Mouse (Mus musculus) limb, embryonic 12.5 days (tissue): ENCODE measurements around the gene Pdcd1lg2. TPM values are rescaled to one million over a fixed set of nuclear protein-coding genes. Genes with fewer than 3 reads are reported as not detected.

Source experiments
- ATAC-seq: fragments of 200-750 bp; cut with Nextera tagmentation; 2 replicates; pipeline ENCODE4 v1.8.0; 2017; ENCODE audit warnings: low read depth, moderate TSS enrichment; ENCODE audit not compliant: insufficient number of reproducible peaks, insufficient read depth, low FRiP score, low TSS enrichment
- H3K27ac ChIP-seq: fragments of 300-500 bp; sonication (generic); 2 replicates; pipeline ENCODE4 v1.5.1; 2016; ENCODE audit warnings: mild to moderate bottlenecking, moderate library complexity
- H3K27me3 ChIP-seq: fragments of 300-500 bp; sonication (generic); 2 replicates; pipeline ENCODE4 v1.6.1; 2016; ENCODE audit warnings: mild to moderate bottlenecking, moderate library complexity
- H3K36me3 ChIP-seq: fragments of 300-500 bp; sonication (generic); 2 replicates; pipeline ENCODE4 v1.6.1; 2016; ENCODE audit warnings: mild to moderate bottlenecking, moderate library complexity
- H3K4me1 ChIP-seq: fragments of 300-500 bp; sonication (generic); replicated peaks from 2 replicates; pipeline ENCODE4 v1.6.1; 2016
- H3K4me2 ChIP-seq: fragments of 300-500 bp; sonication (generic); 2 replicates; pipeline ENCODE4 v1.6.1; 2016; ENCODE audit warnings: mild to moderate bottlenecking, moderate library complexity
- H3K4me3 ChIP-seq: fragments of 300-500 bp; sonication (generic); replicated peaks from 2 replicates; pipeline ENCODE4 v1.5.1; 2016; ENCODE audit warnings: mild to moderate bottlenecking
- H3K9ac ChIP-seq: fragments of 300-500 bp; sonication (generic); replicated peaks from 2 replicates; pipeline ENCODE4 v1.6.1; 2016; ENCODE audit warnings: mild to moderate bottlenecking, moderate library complexity
- H3K9me3 ChIP-seq: fragments of 300-500 bp; sonication (generic); 2 replicates; pipeline ENCODE4 v1.6.1; 2016; ENCODE audit warnings: mild to moderate bottlenecking, moderate library complexity
- WGBS: fragments of 180-500 bp; shearing (Covaris S2); methylation state at CpG from one replicate; pipeline ENCODE4 v1.1.7; 2016; 5-methylcytosine and 5-hydroxymethylcytosine counted together
- polyA plus RNA-seq: library from polyadenylated mRNA; unstranded; fragments of >200 nt; fragmentation: Nextera tagmentation; extraction: Ambion mirVana; gene quantifications from 2 replicates; pipeline ENCODE4 v1.2.1, GENCODE M21; 2016

The Pdcd1lg2 gene
- polyA plus RNA-seq, 1 experiment from 2014 or later: not detected

DNA sequence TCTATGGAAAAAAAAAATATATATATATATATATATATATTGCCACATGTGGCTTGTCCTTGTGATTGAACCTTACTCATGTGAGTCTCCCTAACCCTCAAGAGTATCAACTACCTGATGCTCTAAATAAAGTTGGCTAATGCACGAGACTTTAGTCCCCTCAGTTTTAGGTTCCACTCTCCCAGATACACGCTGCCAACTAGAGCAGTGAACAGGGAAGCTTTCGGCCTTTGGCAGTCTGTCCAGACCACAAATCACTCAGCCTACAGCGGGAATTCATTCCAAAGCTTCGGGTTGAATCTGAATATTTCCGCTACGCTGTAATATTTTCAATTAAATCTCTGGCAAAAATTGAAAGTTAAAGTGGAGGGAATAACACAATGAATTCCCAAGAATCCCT, 107.7 kb downstream of the Pdcd1lg2 start:
- WGBS: 90% methylated on average over 7 of the region's 7 CpGs
- Histone ChIP-seq H3K27me3 (no peaks in the 10 kb centered on the region), H3K27ac (no peak overlapping the region), H3K9ac (no peak overlapping the region), H3K4me2 (no peak overlapping the region), H3K4me3 (no peak overlapping the region), H3K4me1 (0 out of 2 replicates have a peak, but pooled peaks cover 8% of the 10 kb centered on the region), H3K9me3 (peaks cover 6% of the 10 kb centered on the region), H3K36me3 (peaks cover 17% of the 10 kb centered on the region)
- ATAC-seq: no peak

DNA sequence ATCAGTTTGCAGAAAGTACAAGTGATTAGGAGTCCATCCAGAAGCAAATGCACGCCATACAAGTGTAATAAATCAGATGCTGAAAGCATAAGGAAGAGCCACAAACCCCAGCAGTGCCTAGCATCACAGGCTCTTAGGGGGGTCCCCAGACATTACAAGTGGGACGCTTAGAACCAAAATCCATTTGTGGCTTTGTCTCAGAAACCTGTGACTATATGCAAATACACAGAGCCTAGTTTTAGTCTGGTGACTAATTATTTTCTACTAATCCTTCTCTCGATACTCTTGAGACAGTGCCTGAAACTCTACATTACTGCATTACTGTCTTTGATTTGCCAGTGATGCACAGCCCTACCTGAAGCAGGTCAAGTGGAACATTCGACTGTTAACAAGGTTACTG, 108.2 kb downstream of the Pdcd1lg2 start:
- no peak for ATAC-seq
- WGBS: 75% methylated on average over 4 of the region's 4 CpGs

More for the DNA sequence above, 108.2 kb downstream of the Pdcd1lg2 start:
- no peaks in the 10 kb centered on the region for H3K27me3 ChIP-seq
- no peak overlapping the region for H3K27ac ChIP-seq
- no peak overlapping the region for H3K4me2 ChIP-seq
- H3K4me1 ChIP-seq: peaks cover 12% of the 10 kb centered on the region; the same call in 1 of the 2 replicates
- no peak overlapping the region for H3K4me3 ChIP-seq
- H3K36me3 ChIP-seq: peaks cover 17% of the 10 kb centered on the region
- peaks cover 6% of the 10 kb centered on the region for H3K9me3 ChIP-seq
- H3K9ac ChIP-seq: no peak overlapping the region

Other genes with a start within 250 kb of the Pdcd1lg2 start
- 12.3 and 14.6 TPM in 2 replicates for gene Jak2, start 159.1 kb upstream of the Pdcd1lg2 start, polyA plus RNA-seq
- gene Insl6, start 85.6 kb upstream of the Pdcd1lg2 start, polyA plus RNA-seq: 7.3 and 7.8 TPM in 2 replicates
- 0.30 and 0.60 TPM in 2 replicates for gene Rln1, start 76.2 kb upstream of the Pdcd1lg2 start, polyA plus RNA-seq
- 50.2 and 51.5 TPM in 2 replicates for gene Plgrkt, start 43.5 kb upstream of the Pdcd1lg2 start, polyA plus RNA-seq
- gene Cd274, start 43.5 kb upstream of the Pdcd1lg2 start, polyA plus RNA-seq: 0.13 and 0.21 TPM in 2 replicates
- gene Ric1, start 111.4 kb downstream of the Pdcd1lg2 start, polyA plus RNA-seq: 25.6 and 26.5 TPM in 2 replicates
- gene Ermp1, start 237.5 kb downstream of the Pdcd1lg2 start, polyA plus RNA-seq: 18.3 and 19.2 TPM in 2 replicates